Mouse (Mus musculus) T-helper 2 cell (primary cell): ENCODE data around the gene Rrn3.

Experiments
- in situ Hi-C: fragments of 300-600 bp; cut with MboI, MseI; formaldehyde crosslinking; loops from one replicate; pipeline ENCODE4 v1.15.1; 2025; ENCODE audit warnings: high pct_unique_total_duplicates

Gene Rrn3

GRCm38 (mm10) chr16:13846675-13847074, 66.2 kb downstream of the Rrn3 start:
- in situ Hi-C loops: no loop called here

GRCm38 (mm10) chr16:13848310-13848709, 67.8 kb downstream of the Rrn3 start:
- in situ Hi-C loops: no loop called here

GRCm38 (mm10) chr16:13851446-13851845, 70.9 kb downstream of the Rrn3 start:
- in situ Hi-C loops: no loop called here

GRCm38 (mm10) chr16:13853886-13854285, 73.4 kb downstream of the Rrn3 start:
- in situ Hi-C loops: no loop called here
